Mouse (Mus musculus): ENCODE results near the gene Srrd. TPM values are rescaled to one million over a fixed set of nuclear protein-coding genes. Genes with fewer than 3 reads are reported as not detected.
A peak's percentile ranks its signal among the peaks of the same experiment; 100 is the strongest.

Gene Srrd
- polyA plus RNA-seq, 1 experiment from 2014 or later: 50.0 TPM

- no peaks in the 10 kb centered on the region for H3K9me3 ChIP-seq
- 88% methylated on average over 17 of the region's 17 CpGs for WGBS
- H3K36me3 ChIP-seq (replicated peaks): no peaks in the 10 kb centered on the region
- ATAC-seq (ENCODE audit: low FRiP score): no peak
- H3K4me1 ChIP-seq: peaks cover 17% of the 10 kb centered on the region
- H3K4me3 ChIP-seq (replicated peaks): no peak overlapping the region
- no peak overlapping the region for H3K4me2 ChIP-seq
- no peak overlapping the region for H3K27ac ChIP-seq
- H3K27me3 ChIP-seq: no peaks in the 10 kb centered on the region
- H3K9ac ChIP-seq: no peak overlapping the region
These were observed 50.4 kb downstream of the Srrd start for GRCm38 (mm10) chr5:112292343-112292980.

GRCm38 (mm10) chr5:112291866-112292265 is 51.0 kb downstream of the Srrd start:
- Histone ChIP-seq H3K36me3 (replicated peaks) (no peaks in the 10 kb centered on the region), H3K4me2 (no peak overlapping the region), H3K27me3 (no peaks in the 10 kb centered on the region), H3K4me1 (peaks cover 17% of the 10 kb centered on the region), H3K27ac (no peak overlapping the region), H3K4me3 (replicated peaks) (no peak overlapping the region), H3K9me3 (no peaks in the 10 kb centered on the region), H3K9ac (no peak overlapping the region)
- ATAC-seq (ENCODE audit: low FRiP score): no peak
- WGBS: 93% methylated on average over 5 of the region's 5 CpGs

- Histone ChIP-seq H3K36me3 (replicated peaks) (no peaks in the 10 kb centered on the region), H3K9ac (no peak overlapping the region), H3K9me3 (no peaks in the 10 kb centered on the region), H3K4me2 (no peak overlapping the region), H3K4me1 (peaks cover 14% of the 10 kb centered on the region), H3K27ac (0 out of 2 replicates have a peak overlapping the region, but pooled peaks have one; percentile 25), H3K4me3 (replicated peaks) (no peak overlapping the region), H3K27me3 (no peaks in the 10 kb centered on the region)
- ATAC-seq (ENCODE audit: low FRiP score): no peak
- 94% methylated on average over 8 of the region's 8 CpGs for WGBS
These were observed 52.3 kb downstream of the Srrd start for GRCm38 (mm10) chr5:112290536-112290880.

GRCm38 (mm10) chr5:112289819-112290535 is 52.9 kb downstream of the Srrd start:
- Histone ChIP-seq H3K9me3 (no peaks in the 10 kb centered on the region), H3K9ac (no peak overlapping the region), H3K4me1 (peaks cover 9% of the 10 kb centered on the region), H3K27ac (0 out of 2 replicates have a peak overlapping the region, but pooled peaks have one; percentile 25), H3K4me2 (no peak overlapping the region), H3K27me3 (no peaks in the 10 kb centered on the region), H3K36me3 (replicated peaks) (no peaks in the 10 kb centered on the region), H3K4me3 (replicated peaks) (no peak overlapping the region)
- ATAC-seq (ENCODE audit: low FRiP score): no peak
- 87% methylated on average over 16 of the region's 16 CpGs for WGBS

GRCm38 (mm10) chr5:112289236-112289635 is 53.6 kb downstream of the Srrd start:
- Histone ChIP-seq H3K27ac (no peak overlapping the region), H3K9me3 (no peaks in the 10 kb centered on the region), H3K4me2 (no peak overlapping the region), H3K36me3 (replicated peaks) (no peaks in the 10 kb centered on the region), H3K9ac (no peak overlapping the region), H3K4me3 (replicated peaks) (no peak overlapping the region), H3K4me1 (0 out of 2 replicates have a peak, but pooled peaks cover 2% of the 10 kb centered on the region), H3K27me3 (no peaks in the 10 kb centered on the region)
- ATAC-seq (ENCODE audit: low FRiP score): no peak
- WGBS: 70% methylated on average over 7 of the region's 8 CpGs

- ATAC-seq (ENCODE audit: low FRiP score): no peak
- no peak overlapping the region for H3K4me3 ChIP-seq (replicated peaks)
- no peak overlapping the region for H3K9ac ChIP-seq
- no peaks in the 10 kb centered on the region for H3K9me3 ChIP-seq
- no peak overlapping the region for H3K27ac ChIP-seq
- no peaks in the 10 kb centered on the region for H3K27me3 ChIP-seq
- H3K4me1 ChIP-seq: no peaks in the 10 kb centered on the region
- H3K4me2 ChIP-seq: no peak overlapping the region
- H3K36me3 ChIP-seq (replicated peaks): no peaks in the 10 kb centered on the region
- 86% methylated on average over 9 of the region's 9 CpGs for WGBS
These were observed 54.4 kb downstream of the Srrd start for GRCm38 (mm10) chr5:112288193-112289141.

GRCm38 (mm10) chr5:112287652-112288051 is 55.2 kb downstream of the Srrd start:
- H3K4me3 ChIP-seq (replicated peaks): no peak overlapping the region
- no peak overlapping the region for H3K27ac ChIP-seq
- no peak overlapping the region for H3K9ac ChIP-seq
- H3K36me3 ChIP-seq (replicated peaks): no peaks in the 10 kb centered on the region
- H3K4me2 ChIP-seq: no peak overlapping the region
- 90% methylated on average over 2 of the region's 2 CpGs for WGBS
- H3K4me1 ChIP-seq: no peaks in the 10 kb centered on the region
- ATAC-seq (ENCODE audit: low FRiP score): no peak
- no peaks in the 10 kb centered on the region for H3K9me3 ChIP-seq
- H3K27me3 ChIP-seq: no peaks in the 10 kb centered on the region

Other genes with a start within 250 kb of the Srrd start
- gene Cryba4, start 90.5 kb downstream of the Srrd start, polyA plus RNA-seq (2016; fragmentation: Nextera tagmentation; extraction: Ambion mirVana): 1.2 and 1.4 TPM in 2 replicates
- 1.2 and 1.3 TPM in 2 replicates for gene Crybb1, start 87.2 kb downstream of the Srrd start, polyA plus RNA-seq (2016; fragmentation: Nextera tagmentation; extraction: Ambion mirVana)
- gene Tpst2, start 66.3 kb downstream of the Srrd start, polyA plus RNA-seq (2016; fragmentation: Nextera tagmentation; extraction: Ambion mirVana): 27.1 and 28.6 TPM in 2 replicates
- gene Tfip11, start 16.7 kb downstream of the Srrd start, polyA plus RNA-seq (2016; fragmentation: Nextera tagmentation; extraction: Ambion mirVana): 38.1 and 39.5 TPM in 2 replicates
- 36.1 and 37.3 TPM in 2 replicates for gene Hps4, start within 50 bp of the Srrd start, polyA plus RNA-seq (2016; fragmentation: Nextera tagmentation; extraction: Ambion mirVana)
- gene Gm6583, start 13.0 kb upstream of the Srrd start, polyA plus RNA-seq (2016; fragmentation: Nextera tagmentation; extraction: Ambion mirVana): 0.22 and 0.31 TPM in 2 replicates
- gene Asphd2, start 51.8 kb upstream of the Srrd start, polyA plus RNA-seq (2016; fragmentation: Nextera tagmentation; extraction: Ambion mirVana): 38.6 and 57.3 TPM in 2 replicates
- gene Gm6588, start 106.4 kb upstream of the Srrd start, polyA plus RNA-seq (2016; fragmentation: Nextera tagmentation; extraction: Ambion mirVana): 0.57 and 0.65 TPM in 2 replicates
- 13.4 and 14.8 TPM in 2 replicates for gene Sez6l, start 234.1 kb upstream of the Srrd start, polyA plus RNA-seq (2016; fragmentation: Nextera tagmentation; extraction: Ambion mirVana)